Mouse (Mus musculus) ovary, postnatal 36 days (tissue): ENCODE measurements at regions not wholly inside any gene's neighbourhood (a gene's known extent, or its start where the extent isn't known, plus 50 kb on each side); places are given as distances from the start of the nearest gene placed in this dataset.

Source experiments
- DNase-seq: peaks from one replicate; pipeline ENCODE4 v3.0.0; 2022; ENCODE audit warnings: low spot score, mixed read lengths

DNA sequence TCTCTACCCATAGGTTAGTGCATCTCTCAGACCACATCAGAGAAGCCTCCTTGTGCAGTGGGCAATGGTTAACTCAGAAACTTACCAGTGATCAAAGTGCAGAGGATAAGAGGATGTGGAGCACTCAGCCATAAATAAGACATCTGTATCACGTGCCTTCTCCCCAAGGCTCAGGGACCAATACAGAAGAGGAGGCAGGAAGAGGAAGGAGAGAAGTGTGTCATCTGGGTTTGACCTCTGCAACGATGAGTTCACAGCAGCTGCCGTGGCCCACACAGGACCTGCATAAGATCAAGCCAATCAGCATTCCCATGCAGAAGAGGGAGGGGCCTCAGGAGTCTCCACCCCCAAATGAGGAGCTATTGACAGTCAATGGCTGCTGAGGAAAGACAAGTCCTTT is 252.8 kb downstream of the Gm12728 start:
- no peak for DNase-seq

DNA sequence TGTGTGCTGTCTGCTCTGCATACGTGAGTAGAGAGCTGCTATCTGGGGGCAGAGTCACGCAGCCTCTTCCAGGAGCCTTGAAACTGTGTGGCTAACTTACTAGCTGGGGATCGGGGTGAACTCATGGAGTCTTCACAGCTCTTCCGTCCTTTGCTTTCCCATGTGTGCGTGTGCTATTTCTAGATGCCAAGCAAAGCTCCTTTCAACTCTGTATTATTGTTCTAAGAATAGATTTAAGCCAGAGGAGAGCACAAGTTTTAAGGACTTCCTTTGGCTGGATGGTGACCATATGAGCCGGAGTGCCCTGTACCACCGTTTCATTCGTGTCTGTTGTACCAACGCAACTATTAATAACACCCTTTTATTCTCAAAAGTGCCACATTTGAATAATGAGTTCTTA is 254.0 kb downstream of the Gm12728 start:
- DNase-seq = no peak

DNA sequence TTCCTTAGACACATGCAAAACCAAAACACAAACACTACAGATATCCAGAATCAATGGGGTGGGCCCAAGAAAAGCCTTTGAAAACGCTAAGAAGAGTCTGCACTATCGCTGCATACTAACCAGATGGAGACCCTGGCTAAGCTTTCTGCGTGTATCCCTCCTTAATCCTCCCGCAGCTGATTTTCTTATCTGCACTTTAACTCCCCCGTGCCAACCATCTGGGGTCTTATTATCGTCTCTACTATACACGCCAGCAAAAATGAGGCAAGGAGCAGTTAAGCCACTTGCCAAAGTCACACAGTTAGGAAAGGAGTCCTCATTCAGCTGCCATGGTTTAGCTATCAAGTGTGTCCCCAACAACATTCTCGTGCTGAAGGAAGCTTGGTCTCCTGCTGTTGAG is 258.4 kb downstream of the Gm12728 start:
- DNase-seq = no peak

DNA sequence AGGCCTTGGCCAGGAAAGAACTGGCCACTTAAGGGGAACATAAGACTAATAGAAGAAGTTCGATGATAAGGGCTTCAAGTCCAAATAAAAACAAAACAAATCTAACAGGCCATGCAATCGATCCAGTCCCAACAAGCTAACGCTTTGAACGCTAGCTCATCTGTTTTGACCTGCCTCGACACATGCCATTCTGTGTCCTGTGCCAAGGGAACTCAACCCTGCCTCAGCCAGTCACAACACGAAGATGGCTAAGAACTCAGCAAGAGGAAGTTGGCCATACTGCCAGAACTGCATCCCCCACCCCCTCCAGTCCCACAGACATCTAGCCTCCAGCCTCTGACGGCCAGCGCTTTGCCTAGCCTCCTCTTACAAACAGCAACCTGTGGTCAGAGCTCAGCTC is 259.1 kb downstream of the Gm12728 start:
- no peak for DNase-seq

DNA sequence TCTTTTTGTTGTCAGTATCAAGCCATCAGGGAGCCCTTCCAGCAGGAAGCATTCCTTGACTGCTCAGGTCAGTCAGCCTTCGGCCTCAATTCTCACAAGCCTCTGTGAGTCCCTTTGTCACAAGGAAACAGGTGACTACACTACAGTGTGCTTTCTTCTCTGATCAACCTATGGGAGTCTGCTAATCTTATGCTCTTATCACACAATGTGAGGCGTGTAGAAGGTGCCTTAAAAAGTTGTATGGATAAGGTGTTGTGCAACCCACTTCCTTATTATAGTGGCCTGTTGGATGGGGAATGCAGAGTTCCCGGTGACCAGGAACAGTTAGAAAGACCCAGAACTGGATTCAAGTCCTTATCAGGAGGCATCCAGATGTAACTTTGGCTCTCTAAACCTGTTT is 260.2 kb downstream of the Gm12728 start:
- DNase-seq = no peak

DNA sequence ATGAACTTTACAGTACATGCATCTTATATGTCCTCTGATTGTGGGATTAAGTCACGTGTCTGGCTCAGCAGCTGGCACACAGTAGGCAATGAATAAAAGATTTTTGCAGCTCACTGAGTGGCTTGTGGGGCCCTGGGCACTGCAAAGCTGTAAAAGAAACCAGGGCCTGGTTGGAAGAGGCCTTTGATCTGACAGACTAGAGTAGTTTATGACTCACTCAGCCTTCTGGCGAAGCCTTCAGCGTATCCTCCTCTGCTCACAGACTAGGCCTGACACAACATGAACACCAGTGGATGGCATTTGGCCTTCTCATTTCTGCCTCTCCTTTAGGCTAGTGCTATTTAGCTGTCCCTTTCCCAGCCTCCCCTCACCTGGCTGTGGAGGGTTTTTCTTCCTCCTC is 260.6 kb downstream of the Gm12728 start:
- no peak for DNase-seq

DNA sequence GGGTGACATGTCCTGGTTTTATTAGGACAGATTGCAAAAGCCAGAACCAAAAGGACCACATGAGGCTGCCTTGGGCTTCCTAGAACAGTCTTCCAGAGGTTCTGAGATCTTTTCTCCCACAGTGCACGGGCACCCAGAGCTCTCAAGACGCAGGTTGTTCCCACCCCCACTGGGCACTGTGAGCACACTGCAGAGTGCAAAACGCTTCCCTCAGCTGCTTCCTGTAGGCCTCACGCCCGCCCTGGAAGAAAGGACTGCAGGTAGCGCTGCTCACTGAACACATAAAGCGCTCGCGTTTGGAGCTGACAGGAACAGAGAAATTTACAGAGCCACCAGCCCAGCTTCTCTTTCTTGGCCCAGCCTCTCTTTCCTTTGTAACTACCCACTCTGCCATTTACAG is 262.5 kb upstream of the Usp24 start:
- DNase-seq = no peak

DNA sequence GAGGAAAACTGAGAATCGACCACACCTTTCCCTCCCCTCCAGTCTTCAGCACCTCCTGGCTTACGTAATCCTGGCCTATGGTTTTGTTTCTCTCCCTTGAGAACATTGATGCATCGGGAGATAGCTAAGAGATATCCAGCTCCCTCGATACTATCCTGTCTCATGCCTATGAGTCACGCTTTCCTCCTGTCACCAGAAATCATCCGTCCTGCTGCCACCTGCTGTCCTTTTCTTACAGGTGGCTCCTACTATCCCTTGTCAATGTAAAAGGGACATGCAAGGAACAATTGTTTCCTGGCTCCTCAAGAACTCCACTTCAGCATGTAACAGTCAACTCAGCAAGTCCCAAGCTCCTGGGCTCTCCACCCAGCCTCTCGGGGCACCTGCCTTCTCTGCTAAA is 261.7 kb upstream of the Usp24 start:
- no peak for DNase-seq

DNA sequence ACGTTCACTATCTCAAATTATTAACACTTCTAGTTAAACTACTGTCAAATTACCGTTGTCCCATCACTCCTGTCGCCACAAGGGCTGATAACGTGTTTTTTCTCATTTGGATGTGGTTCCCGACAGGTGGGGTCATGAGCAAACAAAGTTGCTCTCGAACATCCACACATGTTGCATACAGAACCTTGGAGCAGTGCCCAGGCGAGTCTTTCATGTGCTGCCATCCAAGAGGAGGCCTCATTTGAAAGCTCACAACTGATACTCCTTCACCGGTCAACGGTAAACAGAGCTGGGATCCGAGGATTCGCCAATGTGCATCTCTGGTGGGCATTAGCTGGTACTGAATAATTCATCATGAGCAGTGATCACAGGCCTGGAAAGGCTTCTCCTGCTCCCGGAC is 253.4 kb upstream of the Usp24 start:
- DNase-seq = no peak

DNA sequence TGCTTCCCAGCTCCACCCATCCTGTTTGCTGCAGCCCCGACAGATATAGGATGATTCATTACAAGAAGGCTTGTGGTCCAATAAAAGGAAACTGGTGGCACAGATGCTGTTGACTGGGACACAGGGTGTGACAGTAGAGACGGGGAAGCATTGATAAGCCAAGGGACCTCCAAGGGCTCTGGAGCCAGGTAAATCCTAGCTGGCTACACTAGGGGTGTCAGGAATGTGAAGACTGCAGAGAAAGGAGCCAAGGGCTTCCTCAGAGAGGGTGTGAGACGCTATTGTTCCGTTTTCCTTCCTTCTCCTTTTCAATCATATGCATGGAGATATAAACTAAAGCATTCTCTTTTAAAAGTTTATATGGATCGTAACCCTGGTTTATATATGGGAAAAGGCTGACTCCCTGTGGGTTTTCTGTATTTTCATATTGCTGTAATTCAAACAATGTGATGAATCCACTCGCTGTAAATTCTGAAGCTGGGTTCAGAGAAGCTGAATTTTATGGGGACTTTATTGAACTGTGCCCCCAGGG is 252.1 kb upstream of the Usp24 start:
- no peak for DNase-seq

DNA sequence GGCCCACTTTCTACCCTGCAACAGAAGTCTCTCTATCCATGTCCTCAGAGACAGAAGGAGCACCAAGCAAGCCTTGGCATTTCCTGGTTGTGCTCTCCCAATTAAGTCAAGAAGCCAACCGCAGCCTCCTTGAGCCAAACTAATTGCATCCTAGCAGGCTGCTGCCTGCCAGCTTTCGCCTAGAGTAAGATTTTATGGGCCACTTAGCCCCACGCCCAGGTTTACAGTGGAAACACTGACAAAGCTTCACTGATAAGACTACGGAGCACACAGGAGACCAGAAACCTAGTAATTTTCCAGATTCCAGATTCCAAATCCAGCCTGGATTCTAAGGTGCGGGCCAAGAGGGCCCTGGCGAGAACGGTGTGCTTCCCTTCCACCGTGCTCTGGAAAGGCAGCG is 249.0 kb upstream of the Usp24 start:
- no peak for DNase-seq

DNA sequence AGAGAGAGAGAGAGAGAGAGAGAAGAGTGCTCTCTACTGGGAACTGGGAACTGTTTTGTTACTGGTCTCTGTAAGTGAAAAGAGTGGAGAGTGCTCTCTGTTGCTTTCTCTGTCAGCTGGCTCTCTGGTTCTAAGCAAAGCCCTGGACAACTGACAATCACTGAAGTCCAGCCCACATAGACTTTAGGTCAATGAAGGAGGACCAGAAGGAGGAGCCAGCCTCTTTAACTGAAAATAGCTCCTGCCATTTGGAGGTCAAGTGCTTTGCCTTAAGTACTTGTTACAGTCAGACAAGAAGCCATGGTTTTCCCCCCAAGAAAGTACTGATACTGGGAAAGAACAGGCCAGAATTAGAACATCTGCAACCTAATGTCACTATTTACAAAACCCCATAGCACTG is 232.5 kb upstream of the Usp24 start:
- DNase-seq = no peak

DNA sequence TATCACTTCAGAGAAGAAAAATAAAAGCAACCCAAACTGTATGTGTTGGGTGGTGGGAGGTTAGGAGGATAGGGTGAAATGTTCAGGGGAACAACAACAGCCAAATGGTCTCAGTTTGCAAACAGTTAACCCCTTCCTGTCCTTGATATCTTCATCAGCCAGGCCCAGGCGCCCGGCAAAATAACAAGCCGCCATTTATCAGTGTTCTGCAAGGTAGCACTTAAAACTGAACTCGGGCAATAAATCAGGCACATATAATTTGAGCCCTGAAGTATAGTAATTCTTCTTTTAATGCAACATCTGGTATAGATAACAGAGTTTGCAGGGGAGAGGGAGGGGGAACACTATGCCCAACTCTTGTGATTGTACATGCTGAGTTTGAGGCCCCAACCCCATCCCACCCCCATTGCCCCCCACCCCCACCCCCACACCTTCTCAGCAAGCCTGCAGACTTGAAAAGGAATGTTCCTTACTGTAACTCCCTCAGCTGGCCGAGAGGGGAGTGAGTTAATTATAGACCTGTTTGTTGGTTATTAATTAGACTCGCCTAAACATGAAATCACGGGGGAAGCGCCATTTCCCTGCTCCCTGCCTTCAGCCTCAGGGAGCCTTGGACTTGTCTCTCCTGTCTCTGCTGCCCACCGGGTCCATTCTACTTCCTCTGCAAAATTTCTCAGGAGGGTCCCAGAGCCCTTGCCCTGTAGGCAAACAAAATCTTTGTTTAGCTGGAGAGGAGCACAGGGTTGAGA is 223.9 kb upstream of the Usp24 start:
- no peak for DNase-seq

DNA sequence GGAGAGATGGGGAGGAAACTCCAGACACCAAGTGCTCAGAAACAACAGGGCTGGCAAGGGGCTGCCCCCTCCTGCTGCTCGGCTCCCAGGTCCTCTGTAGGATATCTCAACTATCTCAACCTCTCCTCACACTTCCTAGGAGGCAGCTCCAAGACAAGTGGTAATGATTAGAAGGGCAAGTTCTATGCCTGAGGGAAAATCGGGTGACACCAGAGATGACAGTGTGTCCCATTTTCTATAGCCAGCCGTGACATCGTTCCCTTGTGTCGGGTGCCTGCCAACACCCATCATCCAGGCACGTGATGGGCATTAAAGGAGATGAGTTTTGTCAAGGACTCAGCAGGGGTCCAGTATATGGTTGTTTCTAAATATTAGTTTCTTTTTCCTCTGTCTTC is 223.3 kb upstream of the Usp24 start:
- no peak for DNase-seq

DNA sequence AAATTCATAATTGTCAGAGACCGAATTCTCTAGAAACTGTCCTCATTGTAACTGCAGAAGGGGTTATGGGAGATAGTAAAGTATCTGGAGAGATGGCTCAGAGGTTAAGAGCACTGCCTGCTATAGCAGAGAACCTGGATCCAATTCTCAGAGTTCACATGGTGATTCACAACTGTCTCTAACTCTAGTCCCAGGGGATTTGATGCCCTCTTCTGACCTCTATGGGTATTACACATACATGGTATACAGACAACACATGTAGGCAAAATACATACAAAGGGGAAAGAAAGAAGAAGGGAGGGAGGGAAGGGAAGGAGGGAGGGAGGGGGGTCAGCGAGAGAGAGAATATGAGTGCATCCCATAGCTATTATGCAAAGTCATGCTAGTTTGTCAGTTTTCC is 222.8 kb upstream of the Usp24 start:
- DNase-seq = no peak

DNA sequence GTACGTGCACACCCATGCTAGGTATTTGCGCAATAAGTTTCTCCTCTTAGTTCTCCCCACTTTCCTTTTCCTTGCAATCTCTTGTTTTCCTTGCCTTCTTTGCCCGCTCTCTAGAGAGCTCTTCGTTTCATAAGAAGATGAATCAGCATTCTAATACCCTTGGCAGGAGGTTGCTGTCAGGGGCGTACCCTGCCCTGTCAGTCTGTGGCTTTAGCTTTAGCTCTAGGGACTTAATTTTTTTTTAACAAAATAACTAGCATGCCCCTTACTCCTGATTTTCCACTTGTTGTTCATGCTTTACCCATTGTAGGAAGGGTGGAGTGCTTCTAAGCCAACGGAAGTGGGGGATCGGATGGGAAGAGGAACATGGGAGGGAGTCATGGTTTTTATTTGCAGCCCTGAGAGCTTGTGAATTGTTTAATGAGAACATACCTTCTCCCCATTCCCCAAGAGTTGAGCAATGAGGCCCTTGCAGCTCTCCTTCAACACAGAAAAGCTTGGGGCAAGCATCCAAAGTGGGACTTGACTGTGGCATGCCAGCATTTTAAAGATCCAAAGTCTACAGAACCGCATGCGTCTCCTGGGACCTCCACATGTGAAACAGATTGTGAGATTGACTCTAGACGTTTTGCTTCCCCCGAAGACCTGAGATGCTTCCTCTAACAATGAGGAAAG is 221.0 kb upstream of the Usp24 start:
- DNase-seq = no peak

DNA sequence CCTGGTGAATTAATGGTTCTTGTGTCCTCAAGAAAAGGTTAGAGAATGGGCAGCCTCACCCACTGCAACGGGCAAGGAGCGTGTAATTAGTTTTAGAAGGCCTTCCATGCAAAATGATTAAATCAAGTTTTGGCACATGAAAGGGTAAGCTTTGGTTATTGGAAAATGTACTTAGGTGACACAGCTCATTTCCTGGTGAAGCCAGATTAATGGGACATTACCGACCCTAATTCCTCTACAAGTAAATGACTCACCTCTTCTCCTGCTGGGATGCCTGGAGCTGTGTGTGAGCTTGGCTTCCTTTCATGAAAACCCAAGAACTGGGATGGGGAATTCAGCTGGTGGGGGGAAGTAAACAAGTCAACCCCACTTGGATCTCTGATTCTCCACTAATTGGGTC is 219.9 kb upstream of the Usp24 start:
- DNase-seq = no peak

DNA sequence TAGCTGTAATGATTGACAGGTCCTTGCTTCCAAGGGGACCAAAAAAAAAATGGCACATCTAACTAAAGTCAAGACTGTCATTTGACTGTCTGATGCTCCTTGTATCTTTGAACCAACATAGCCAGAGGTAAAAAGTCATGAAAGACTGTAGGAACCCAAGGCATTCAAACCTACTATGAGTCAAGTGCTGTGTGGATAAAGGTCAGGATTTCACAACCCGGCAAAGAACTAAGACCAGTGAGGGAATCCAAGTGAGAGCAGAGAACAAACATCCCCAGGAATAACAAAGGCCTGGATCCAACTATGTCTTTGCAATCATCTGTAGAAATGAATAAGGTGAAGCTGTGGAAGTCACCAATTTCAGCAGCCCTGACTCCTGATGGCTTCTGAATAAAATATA is 218.2 kb upstream of the Usp24 start:
- DNase-seq = no peak

DNA sequence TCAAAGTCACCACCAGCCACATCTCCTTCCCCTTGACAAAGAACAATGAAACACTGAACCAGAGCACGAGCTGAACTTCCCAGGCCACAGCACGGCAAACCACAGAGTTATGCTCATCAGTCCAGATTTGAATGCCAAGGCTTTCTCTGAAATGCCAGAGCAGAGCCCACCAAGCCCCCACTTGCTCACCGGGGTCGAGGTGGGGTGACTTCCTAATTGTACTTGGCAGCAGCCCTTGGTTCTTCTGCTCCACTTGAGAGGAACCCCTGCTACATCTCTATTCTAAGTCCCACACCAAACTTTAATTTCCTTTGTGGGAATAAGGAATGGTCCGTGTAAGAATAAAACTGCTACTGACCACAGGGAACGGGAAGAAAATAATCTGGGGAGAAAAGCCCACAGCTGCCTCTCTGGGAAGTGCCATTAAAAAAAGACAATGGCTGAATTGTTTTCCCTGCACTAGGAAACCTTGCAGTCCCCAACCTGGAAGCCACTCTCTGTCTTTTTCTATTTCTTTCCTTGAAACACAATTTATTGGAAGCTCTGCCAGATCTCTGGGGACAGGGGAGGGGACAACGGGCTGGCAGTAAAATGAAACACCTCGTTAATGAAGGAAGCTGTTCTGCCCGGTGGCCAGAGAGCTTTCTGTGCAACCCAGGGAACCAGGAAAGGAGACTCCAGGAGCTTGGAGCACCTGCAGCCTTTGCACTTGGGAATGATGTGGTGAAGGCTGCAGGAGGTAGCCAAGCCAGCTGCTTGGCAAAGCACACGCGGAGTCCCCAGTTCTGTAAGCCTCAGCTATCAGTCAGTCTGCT is 215.6 kb upstream of the Usp24 start:
- DNase-seq = no peak

DNA sequence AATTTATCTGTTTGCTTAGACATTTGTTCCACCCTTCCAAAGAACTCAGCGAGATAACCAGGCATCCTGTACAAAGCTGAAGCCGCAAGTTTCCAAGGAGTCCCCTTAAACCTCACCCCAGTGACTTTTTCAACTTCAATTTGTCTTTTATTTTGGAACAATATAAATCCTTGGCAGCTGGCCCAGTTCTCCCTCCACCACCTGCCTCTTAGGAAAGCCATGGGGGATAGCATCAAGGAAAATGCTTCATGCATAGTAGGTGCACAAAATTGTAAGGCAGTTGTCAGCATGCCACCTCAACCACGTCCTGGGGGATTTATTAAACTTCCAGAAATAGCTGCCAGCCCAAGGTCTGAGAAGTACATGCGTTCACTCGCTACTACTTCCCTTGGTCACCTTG is 214.1 kb upstream of the Usp24 start:
- DNase-seq = no peak

DNA sequence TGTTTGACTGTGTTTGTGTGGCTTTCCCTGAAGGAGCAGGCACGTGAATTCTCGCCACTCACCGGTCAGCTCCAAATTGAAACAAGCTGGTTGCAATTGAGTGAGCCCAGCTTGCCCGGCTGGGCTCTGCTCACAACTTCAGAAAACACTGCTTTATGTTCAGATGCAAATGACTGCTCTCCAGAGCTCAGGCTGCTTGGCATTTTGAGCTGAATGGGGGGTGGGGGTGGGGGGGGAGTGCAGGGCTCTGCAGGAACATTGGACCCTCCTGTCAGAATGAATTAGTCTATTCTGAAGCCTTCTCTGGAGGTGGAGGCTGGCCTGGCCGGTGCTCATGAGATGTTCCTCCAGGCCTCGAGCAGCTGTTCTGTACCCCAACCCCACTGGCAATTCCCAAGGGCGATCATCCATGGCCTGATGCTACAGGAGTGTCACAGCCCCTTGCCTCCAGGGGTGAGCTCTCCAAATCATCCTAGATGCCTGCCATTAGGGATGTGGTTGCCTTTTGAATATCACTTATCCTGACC is 213.5 kb upstream of the Usp24 start:
- DNase-seq = no peak

DNA sequence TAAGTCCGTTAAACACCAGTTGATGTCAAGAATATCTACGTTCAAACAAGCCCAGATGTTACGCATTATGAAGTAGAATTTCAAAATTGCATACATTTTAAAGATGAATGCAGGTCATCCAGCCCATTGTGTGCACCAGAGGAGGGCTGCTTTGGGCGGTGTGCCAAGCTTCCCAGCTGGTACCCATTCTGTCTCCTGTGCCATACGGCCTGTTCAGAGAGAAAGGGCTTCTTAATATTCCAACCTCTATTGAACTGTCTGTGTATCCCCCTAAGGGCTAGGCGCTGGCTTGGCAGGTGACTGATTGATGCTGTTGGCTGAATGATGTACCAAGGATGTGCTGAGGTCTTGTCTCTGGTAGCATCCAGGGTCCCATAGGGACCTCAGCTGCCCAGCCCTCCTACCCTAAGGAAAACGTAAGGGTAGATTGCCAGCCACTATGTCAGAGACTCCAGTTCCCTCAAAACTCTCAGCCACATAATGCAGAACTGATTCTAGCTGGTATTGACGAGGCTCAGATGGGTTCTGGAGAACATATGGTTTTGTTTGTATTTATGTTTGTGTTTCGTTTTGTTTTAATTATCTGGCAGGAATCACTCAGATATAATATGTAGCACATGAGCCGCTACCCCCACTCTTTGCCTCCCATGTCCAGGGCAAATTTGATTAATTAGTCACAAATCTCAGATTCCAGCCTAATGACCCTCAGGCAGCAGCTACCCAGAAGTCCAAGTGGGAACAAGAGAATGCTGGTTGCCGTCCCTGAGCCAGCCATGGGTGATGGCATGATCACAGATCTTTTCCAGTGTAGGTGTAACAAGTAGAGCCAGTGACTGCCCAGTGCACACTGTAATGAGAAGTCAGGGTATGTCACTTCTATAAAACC is 212.0 kb upstream of the Usp24 start:
- no peak for DNase-seq
